Mouse (Mus musculus) heart, adult 2 months (tissue): ENCODE results near the gene Tmem129. TPM values are rescaled to one million over a fixed set of nuclear protein-coding genes. Genes with fewer than 3 reads are reported as not detected.
A peak's percentile ranks its signal among the peaks of the same experiment; 100 is the strongest.

Source experiments
- DNase-seq, 2 experiments: peaks; one replicate each; pipeline ENCODE4 v3.0.0; 2021
- H3K27ac ChIP-seq: fragments of 200-600 bp; 2 replicates; pipeline ENCODE4 v1.8.1; 2022
- H3K27me3 ChIP-seq: fragments of 200-500 bp; 2 replicates; pipeline ENCODE4 v1.6.1; 2012; ENCODE audit warnings: mild to moderate bottlenecking, low read length, inconsistent platforms, mixed read lengths; ENCODE audit not compliant: control insufficient read depth, insufficient read depth
- H3K36me3 ChIP-seq: fragments of 200-500 bp; 2 replicates; pipeline ENCODE4 v1.6.1; 2012; ENCODE audit warnings: low read length, inconsistent platforms; ENCODE audit not compliant: control insufficient read depth, insufficient read depth
- H3K4me1 ChIP-seq: fragments of 200-500 bp; 2 replicates; pipeline ENCODE4 v1.6.1; 2011; ENCODE audit warnings: low read length; ENCODE audit not compliant: control insufficient read depth, insufficient read depth
- H3K4me3 ChIP-seq: fragments of 200-600 bp; 2 replicates; pipeline ENCODE4 v1.8.1; 2022
- H3K79me2 ChIP-seq: fragments of 200-500 bp; replicated peaks from 2 replicates; pipeline ENCODE4 v1.6.1; 2012; ENCODE audit warnings: mild to moderate bottlenecking, inconsistent platforms, low read length, moderate library complexity, mixed read lengths; ENCODE audit not compliant: control insufficient read depth, insufficient read depth
- H3K9ac ChIP-seq: fragments of 200-500 bp; 2 replicates; pipeline ENCODE4 v1.6.1; 2012; ENCODE audit warnings: low read depth, mild to moderate bottlenecking, control low read depth, inconsistent platforms, low read length, mixed read lengths
- CTCF ChIP-seq: fragments of 200-600 bp; IDR thresholded peaks from 2 replicates; pipeline ENCODE4 v1.8.1; 2022; ENCODE audit warnings: antibody characterized with exemption, mild to moderate bottlenecking, moderate library complexity
- EP300 ChIP-seq: fragments of 200-500 bp; IDR thresholded peaks from 2 replicates; pipeline ENCODE4 v1.6.1; 2011; ENCODE audit warnings: low read depth, low read length, control low read depth; ENCODE audit not compliant: insufficient read depth
- POLR2A ChIP-seq: fragments of 200-500 bp; IDR thresholded peaks from 2 replicates; pipeline ENCODE4 v1.6.1; 2011; ENCODE audit warnings: mild to moderate bottlenecking, low read depth, low read length, control low read depth; ENCODE audit not compliant: insufficient read depth
- WGBS: fragments of 180-500 bp; shearing (Covaris S2); methylation state at CpG from one replicate; pipeline ENCODE4 v1.1.7; 2018; 5-methylcytosine and 5-hydroxymethylcytosine counted together
- intact Hi-C: fragments of 180-260 bp; cut with DNase I; formaldehyde crosslinking; loops from one replicate; pipeline ENCODE4 v1.15.1; 2025
- polyA plus RNA-seq: library from polyadenylated mRNA; depleted of rRNA; stranded (reverse); fragments of >200 nt; gene quantifications from 2 replicates; pipeline ENCODE4 v1.2.3, GENCODE M21; 2012
- total RNA-seq, 2 experiments: library from RNA; stranded (reverse); gene quantifications; 2 replicates each; pipeline ENCODE4 v1.2.3; 2021

Tmem129 gene
- total and polyA plus RNA-seq, 3 experiments = 19.3 to 40.1 (median 21.8) TPM

DNA sequence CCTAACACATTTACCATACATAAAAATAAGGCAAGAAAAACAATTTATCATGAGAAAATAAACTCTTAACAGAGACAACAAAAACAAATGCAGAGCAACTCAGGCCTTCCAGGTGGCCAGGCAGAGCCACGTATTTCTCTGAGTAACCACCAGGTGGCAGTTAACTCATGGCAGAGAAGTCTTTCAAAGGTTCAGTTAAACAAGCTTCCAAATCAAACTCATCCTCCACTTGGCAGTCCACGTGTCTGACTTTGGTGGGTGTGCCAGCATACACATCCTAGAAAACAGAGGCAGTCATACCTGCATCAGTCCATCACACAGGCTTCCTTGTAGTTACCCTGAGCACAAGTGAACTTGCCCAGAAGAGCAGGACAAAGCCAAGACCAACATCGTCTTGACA, 17.6 kb downstream of the Tmem129 start:
- Histone ChIP-seq H3K4me1 (peaks cover 4% of the 10 kb centered on the region), H3K9ac (no peak overlapping the region), H3K4me3 (no peak overlapping the region), H3K27ac (no peak overlapping the region), H3K27me3 (no peaks in the 10 kb centered on the region), H3K36me3 (no peaks in the 10 kb centered on the region; the same call in 1 of the 2 replicates), H3K79me2 (no peaks in the 10 kb centered on the region; the same call in 1 of the 2 replicates)
- TF ChIP-seq EP300 (no peak), CTCF (peak; percentile 93), POLR2A (no peak)
- 29% methylated on average over 3 of the region's 3 CpGs for WGBS
- peak in 1 of 2 experiments; percentile 38 for DNase-seq
- intact Hi-C loops = no loop called here

DNA sequence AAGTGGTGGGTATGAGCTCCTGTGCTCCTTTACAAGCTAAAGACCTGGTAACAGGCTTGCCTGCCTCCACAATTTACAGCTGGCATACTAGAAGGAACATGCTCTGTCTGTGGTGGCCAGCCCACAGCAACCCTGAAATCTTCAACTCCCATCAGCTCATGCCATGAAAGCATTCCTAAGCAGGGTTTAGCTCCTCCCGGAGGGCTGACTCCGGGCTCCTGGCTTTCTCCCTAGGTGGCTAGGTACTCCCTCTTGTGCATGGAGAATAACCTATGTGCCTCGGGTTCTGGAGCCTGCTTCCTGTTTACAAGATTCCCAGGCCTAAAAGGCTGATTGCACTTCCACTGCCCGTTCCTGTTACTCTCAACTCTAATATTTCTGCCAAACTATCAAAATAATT, 19.4 kb downstream of the Tmem129 start:
- no peak overlapping the region for H3K9ac ChIP-seq
- peak overlapping the region; percentile 63 for H3K27ac ChIP-seq
- intact Hi-C loops = no loop called here
- no peak overlapping the region for H3K4me3 ChIP-seq
- DNase-seq = no peak
- H3K4me1 ChIP-seq = peaks cover 4% of the 10 kb centered on the region
- H3K36me3 ChIP-seq = no peaks in the 10 kb centered on the region; the same call in 1 of the 2 replicates
- WGBS = 21% methylated on average over 4 of the region's 4 CpGs
- no peaks in the 10 kb centered on the region; the same call in 1 of the 2 replicates for H3K79me2 ChIP-seq
- H3K27me3 ChIP-seq = no peaks in the 10 kb centered on the region
- TF ChIP-seq CTCF (no peak), POLR2A (no peak), EP300 (no peak)

DNA sequence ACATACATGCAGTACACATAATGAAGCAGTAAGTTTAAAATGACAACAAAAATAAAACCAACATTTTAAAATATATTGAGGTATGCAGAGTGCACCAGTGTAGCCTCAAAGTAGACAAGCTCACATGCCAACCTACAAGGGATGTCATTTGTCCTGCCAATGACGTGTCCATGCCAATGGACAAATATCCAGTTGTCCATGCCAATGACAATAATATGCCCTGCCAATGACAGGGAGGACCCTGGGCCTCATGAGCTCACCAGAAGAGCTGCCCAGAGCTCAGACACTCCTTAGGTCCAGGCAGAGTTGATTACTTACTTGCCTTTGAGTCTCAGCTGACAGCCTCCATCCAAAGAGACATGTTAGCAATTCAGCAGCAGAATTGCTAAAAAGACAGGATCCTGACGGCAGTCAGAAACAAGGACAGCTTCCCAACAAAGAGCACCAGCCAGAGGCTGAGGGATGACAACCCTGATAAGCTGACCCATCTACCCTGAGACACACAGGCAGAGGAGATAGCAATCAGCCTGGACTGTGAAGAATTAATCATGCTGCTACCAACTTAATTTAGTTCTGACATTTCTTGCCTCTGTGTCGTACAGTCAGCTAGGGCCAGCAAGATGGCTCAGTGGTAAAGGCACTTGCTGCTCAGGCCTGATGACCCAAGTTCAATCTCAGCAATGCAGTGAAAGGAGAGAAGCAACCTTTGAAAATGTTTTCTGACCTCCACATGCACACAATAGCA, 20.4 kb downstream of the Tmem129 start:
- Histone ChIP-seq H3K79me2 (no peaks in the 10 kb centered on the region; the same call in 1 of the 2 replicates), H3K4me1 (peaks cover 4% of the 10 kb centered on the region), H3K9ac (no peak overlapping the region), H3K27ac (no peak overlapping the region), H3K27me3 (no peaks in the 10 kb centered on the region), H3K4me3 (no peak overlapping the region), H3K36me3 (no peaks in the 10 kb centered on the region; the same call in 1 of the 2 replicates)
- 74% methylated on average over 3 of the region's 3 CpGs for WGBS
- intact Hi-C loops = no loop called here
- TF ChIP-seq CTCF = no peak
- TF ChIP-seq EP300 = no peak
- no peak for TF ChIP-seq POLR2A
- no peak for DNase-seq

DNA sequence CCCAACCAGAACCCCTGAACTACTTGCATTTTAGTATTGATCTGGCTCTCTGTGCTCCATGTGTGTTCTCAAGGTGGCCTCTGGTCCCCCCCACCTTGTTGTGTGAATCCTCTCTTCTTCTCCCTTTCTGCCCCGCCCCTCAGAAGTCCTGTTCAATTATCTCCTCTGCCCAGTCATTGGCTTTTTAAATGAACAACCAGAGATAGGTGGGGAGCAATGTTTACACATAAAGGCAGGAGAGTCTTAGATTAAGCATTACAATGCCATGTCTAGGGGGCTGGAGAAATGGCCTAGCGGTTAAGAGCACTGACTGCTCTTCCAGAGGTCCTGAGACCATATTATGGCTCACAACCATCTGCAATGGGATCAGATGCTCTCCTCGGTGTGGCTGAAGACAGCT, 22.9 kb downstream of the Tmem129 start:
- H3K27me3 ChIP-seq = no peaks in the 10 kb centered on the region
- H3K27ac ChIP-seq = no peak overlapping the region
- no peak for DNase-seq
- WGBS = 90% methylated on average over 3 of the region's 3 CpGs
- H3K9ac ChIP-seq = no peak overlapping the region
- H3K4me3 ChIP-seq = no peak overlapping the region
- TF ChIP-seq POLR2A (no peak), EP300 (no peak), CTCF (no peak)
- H3K36me3 ChIP-seq = no peaks in the 10 kb centered on the region
- H3K79me2 ChIP-seq = no peaks in the 10 kb centered on the region; the same call in 1 of the 2 replicates
- intact Hi-C loops = no loop called here
- peaks cover 8% of the 10 kb centered on the region for H3K4me1 ChIP-seq

DNA sequence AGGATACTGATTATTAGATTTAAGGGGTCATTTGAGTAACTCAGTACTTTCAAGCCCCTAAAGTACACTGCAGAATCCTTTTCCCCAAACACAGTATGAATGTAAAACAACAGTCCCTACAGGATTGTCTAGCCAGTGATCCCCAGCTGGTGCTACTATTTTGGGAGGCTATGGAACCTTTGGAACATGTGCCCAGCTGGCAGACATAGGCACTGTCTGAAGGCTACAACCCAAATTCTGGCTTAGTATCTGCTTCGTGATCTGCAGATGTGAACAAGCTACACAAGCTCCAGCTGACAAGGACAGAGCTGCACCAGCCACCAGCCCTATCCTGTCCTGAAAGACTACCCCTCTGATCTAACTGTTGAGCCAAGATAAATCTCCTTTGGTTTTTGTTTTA, 25.7 kb downstream of the Tmem129 start:
- H3K27ac ChIP-seq = peak overlapping the region; percentile 61
- H3K79me2 ChIP-seq = no peaks in the 10 kb centered on the region
- intact Hi-C loops = loop anchor here (5.0 kb wide), 1 partner anchor 305 kb away; the partner anchor contains the start of gene Nelfa
- no peak overlapping the region for H3K4me3 ChIP-seq
- DNase-seq = peak in 1 of 2 experiments; percentile 28
- WGBS = 54% methylated on average over 1 of the region's 1 CpGs
- no peaks in the 10 kb centered on the region for H3K36me3 ChIP-seq
- peaks cover 12% of the 10 kb centered on the region for H3K4me1 ChIP-seq
- no peak overlapping the region for H3K9ac ChIP-seq
- TF ChIP-seq POLR2A (no peak), CTCF (no peak)
- H3K27me3 ChIP-seq = no peaks in the 10 kb centered on the region

- Histone ChIP-seq H3K9ac (no peak overlapping the region), H3K4me1 (peaks cover 12% of the 10 kb centered on the region), H3K36me3 (no peaks in the 10 kb centered on the region), H3K4me3 (peak overlapping the region; percentile 60; the same call in 1 of the 2 replicates), H3K79me2 (no peaks in the 10 kb centered on the region), H3K27ac (peak overlapping the region; percentile 91), H3K27me3 (no peaks in the 10 kb centered on the region)
- peak in 1 of 2 experiments; percentile 52 for DNase-seq
- TF ChIP-seq EP300 (0 out of 2 replicates have a peak, but pooled peaks have one; percentile 30), POLR2A (no peak), CTCF (no peak)
- WGBS = 53% methylated on average over 4 of the region's 4 CpGs
- intact Hi-C loops = loop anchor here (2.0 to 5.0 kb wide), 2 partner anchors 20 to 307 kb away; partner anchors contain the start of gene Nelfa
These were observed 27.6 kb downstream of the Tmem129 start for GRCm38 (mm10) chr5:33630615-33631014.
